Mouse (Mus musculus): ENCODE results near the gene Cfap65. TPM values are rescaled to one million over a fixed set of nuclear protein-coding genes. Genes with fewer than 3 reads are reported as not detected.

Cfap65 gene
- total and polyA plus RNA-seq, 3 experiments, result 0.04 TPM; not detected in 2

GRCm38 (mm10) chr1:74960059-74960458, 24.7 kb upstream of the Cfap65 start:
- Histone ChIP-seq H3K4me2 (ENCODE audit: insufficient read depth, low read depth, poor library complexity, severe bottlenecking) (no peak overlapping the region), H3K4me3 (replicated peaks in 1 of 3; ENCODE audit: low read depth in 2 of 3, low read length in 2 of 3, poor library complexity in 1 of 3) (no peak overlapping the region), H3K27ac (ENCODE audit: insufficient read depth, low read depth) (no peak overlapping the region), H3K27me3 (replicated peaks) (peaks cover 24% of the 10 kb centered on the region), H3K9ac (ENCODE audit: insufficient read depth, low read depth) (no peak overlapping the region), H3K79me2 (replicated peaks; ENCODE audit: control insufficient read depth, extremely low read depth, insufficient read depth, poor library complexity, severe bottlenecking) (no peaks in the 10 kb centered on the region), H3K4me1 (ENCODE audit: control insufficient read depth in 1 of 2, insufficient read depth in 2 of 2) (no peaks in the 10 kb centered on the region), H3K9me3 (replicated peaks; ENCODE audit: low read length) (no peaks in the 10 kb centered on the region), H3K36me3 (replicated peaks in 1 of 2; ENCODE audit: control insufficient read depth in 1 of 2, insufficient read depth in 1 of 2, low read length in 1 of 2) (no peaks in the 10 kb centered on the region)
- no peak for DNase-seq (ENCODE audit: extremely low read depth)
- dilution Hi-C loops (cut with MboI; ENCODE audit: extremely low pct_ligation_motif_present, extremely low pct_unique_long_range_greater_than_20kb, low sequenced_read_pairs), result no loop called here
- in situ Hi-C loops (cut with MboI; ENCODE audit: low pct_ligation_motif_present, low pct_unique_long_range_greater_than_20kb, low sequenced_read_pairs), result loop anchor here (5.0 kb wide), 1 partner anchor 37 kb away; no protein-coding TSS in a partner anchor
- no peak for TF ChIP-seq CHD2 (IDR thresholded peaks at IDR 0.05; ENCODE audit: low read length)
- no peak for TF ChIP-seq KAT2A (IDR thresholded peaks at IDR 0.05; ENCODE audit: insufficient replicate concordance, low read length)
- no peak for TF ChIP-seq RCOR1 (conservative IDR thresholded peaks at IDR 0.05; ENCODE audit: low read depth, low read length)

- Histone ChIP-seq H3K4me2 (ENCODE audit: insufficient read depth, low read depth, poor library complexity, severe bottlenecking) (no peak within 1 kb of the TSS), H3K36me3 (replicated peaks in 1 of 2; ENCODE audit: control insufficient read depth in 1 of 2, insufficient read depth in 1 of 2, low read length in 1 of 2) (no peaks in the 10 kb centered on the region), H3K9ac (ENCODE audit: insufficient read depth, low read depth) (no peak within 1 kb of the TSS), H3K4me1 (ENCODE audit: control insufficient read depth in 1 of 2, insufficient read depth in 2 of 2) (peaks cover 0 to 6% of the 10 kb centered on the region in 2 experiments; a peak in 2 of 4 replicates), H3K4me3 (replicated peaks in 1 of 3; ENCODE audit: low read depth in 2 of 3, low read length in 2 of 3, poor library complexity in 1 of 3) (no peak within 1 kb of the TSS), H3K79me2 (replicated peaks; ENCODE audit: control insufficient read depth, extremely low read depth, insufficient read depth, poor library complexity, severe bottlenecking) (no peaks in the 10 kb centered on the region), H3K9me3 (replicated peaks; ENCODE audit: low read length) (peaks cover 17% of the 10 kb centered on the region), H3K27ac (ENCODE audit: insufficient read depth, low read depth) (no peak within 1 kb of the TSS), H3K27me3 (replicated peaks) (peaks cover 37% of the 10 kb centered on the region)
- in situ Hi-C loops (cut with MboI; ENCODE audit: low pct_ligation_motif_present, low pct_unique_long_range_greater_than_20kb, low sequenced_read_pairs) (no loop called here), dilution Hi-C loops (cut with MboI; ENCODE audit: extremely low pct_ligation_motif_present, extremely low pct_unique_long_range_greater_than_20kb, low sequenced_read_pairs) (no loop called here)
- TF ChIP-seq ZMIZ1 (IDR thresholded peaks at IDR 0.05; ENCODE audit: low read depth, low read length), result no peak
- no peak for TF ChIP-seq ZNF384 (IDR thresholded peaks at IDR 0.05; ENCODE audit: low read depth, low read length)
- no peak for TF ChIP-seq USF1 (IDR thresholded peaks at IDR 0.05; ENCODE audit: low read depth, low read length)
- no peak for TF ChIP-seq HCFC1 (IDR thresholded peaks at IDR 0.05; ENCODE audit: low read depth, low read length)
- no peak for TF ChIP-seq POLR2AphosphoS2 (IDR thresholded peaks at IDR 0.05; ENCODE audit: low read depth, low read length)
- TF ChIP-seq NRF1 (IDR thresholded peaks at IDR 0.05; ENCODE audit: low read depth, low read length), result no peak
- DNase-seq (ENCODE audit: extremely low read depth), result no peak
These were observed 16.3 kb upstream of the Cfap65 start, which contains the start of gene Ihh for GRCm38 (mm10) chr1:74951556-74952210. Ihh (minus strand) TSS chr1:74951672.

- TF ChIP-seq USF1 (IDR thresholded peaks at IDR 0.05; ENCODE audit: low read depth, low read length) (no peak), MAZ (IDR thresholded peaks at IDR 0.05; ENCODE audit: low read depth, low read length) (no peak), SMC3 (IDR thresholded peaks at IDR 0.05; ENCODE audit: low read depth, low read length) (no peak)
- dilution Hi-C loops (cut with MboI; ENCODE audit: extremely low pct_ligation_motif_present, extremely low pct_unique_long_range_greater_than_20kb, low sequenced_read_pairs), result no loop called here
- Histone ChIP-seq H3K27ac (ENCODE audit: insufficient read depth, low read depth) (no peak overlapping the region), H3K27me3 (replicated peaks) (peaks cover 40% of the 10 kb centered on the region), H3K79me2 (replicated peaks; ENCODE audit: control insufficient read depth, extremely low read depth, insufficient read depth, poor library complexity, severe bottlenecking) (no peaks in the 10 kb centered on the region), H3K9ac (ENCODE audit: insufficient read depth, low read depth) (no peak overlapping the region), H3K4me1 (ENCODE audit: control insufficient read depth in 1 of 2, insufficient read depth in 2 of 2) (peaks cover 0 to 6% of the 10 kb centered on the region in 2 experiments; a peak in 2 of 4 replicates), H3K9me3 (replicated peaks; ENCODE audit: low read length) (peaks cover 17% of the 10 kb centered on the region), H3K4me2 (ENCODE audit: insufficient read depth, low read depth, poor library complexity, severe bottlenecking) (no peak overlapping the region), H3K36me3 (replicated peaks in 1 of 2; ENCODE audit: control insufficient read depth in 1 of 2, insufficient read depth in 1 of 2, low read length in 1 of 2) (no peaks in the 10 kb centered on the region), H3K4me3 (replicated peaks in 1 of 3; ENCODE audit: low read depth in 2 of 3, low read length in 2 of 3, poor library complexity in 1 of 3) (no peak overlapping the region)
- no peak for DNase-seq (ENCODE audit: extremely low read depth)
- in situ Hi-C loops (cut with MboI; ENCODE audit: low pct_ligation_motif_present, low pct_unique_long_range_greater_than_20kb, low sequenced_read_pairs), result no loop called here
These were observed 15.4 kb upstream of the Cfap65 start for GRCm38 (mm10) chr1:74950576-74951490.
